Mouse (Mus musculus) induced T-regulatory cell, adult 2 months (primary cell): ENCODE measurements at regions not wholly inside any gene's neighbourhood (a gene's known extent, or its start where the extent isn't known, plus 50 kb on each side); places are given as distances from the start of the nearest gene placed in this dataset.

Experiments
- DNase-seq: peaks from one replicate; pipeline ENCODE4 v3.0.0-alpha.2; 2012; ENCODE audit warnings: low read depth

GRCm38 (mm10) chr11:17464875-17465274 is 207.5 kb downstream of the C1d start:
- no peak for DNase-seq

DNA sequence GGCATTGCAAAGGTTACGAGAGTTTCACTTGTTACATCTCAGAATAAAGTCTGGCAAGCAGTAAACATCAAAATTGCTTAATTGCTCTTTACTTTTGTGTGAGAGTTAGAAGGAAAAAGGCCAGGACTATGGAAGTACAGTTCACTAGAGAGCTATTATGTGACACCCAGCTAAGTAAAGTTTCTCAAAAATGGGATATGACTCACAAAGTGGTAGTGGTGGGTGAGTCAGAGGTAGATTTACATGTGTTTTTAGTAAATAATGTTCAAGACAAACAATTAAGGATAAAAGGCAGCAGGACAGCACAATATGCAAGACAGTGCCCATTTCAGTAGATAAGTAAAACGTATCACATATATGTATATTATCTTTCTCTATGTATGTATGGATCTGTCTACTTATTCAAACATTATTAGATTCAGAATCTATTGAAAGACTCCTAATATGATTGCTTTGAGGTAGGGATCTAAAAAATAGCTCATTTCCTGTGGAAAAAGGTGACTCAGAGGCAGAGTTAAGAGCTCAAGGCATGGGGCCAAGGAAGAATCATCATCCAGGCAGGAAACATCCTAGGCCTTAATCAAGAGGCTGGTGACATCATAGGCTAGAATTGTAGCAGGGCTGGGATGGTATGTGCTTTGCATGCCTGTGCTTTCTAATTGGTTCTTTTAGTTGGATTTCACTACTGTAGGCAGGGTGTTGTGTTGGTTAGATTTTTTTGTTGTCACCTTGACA is 211.2 kb downstream of the C1d start:
- DNase-seq = no peak

DNA sequence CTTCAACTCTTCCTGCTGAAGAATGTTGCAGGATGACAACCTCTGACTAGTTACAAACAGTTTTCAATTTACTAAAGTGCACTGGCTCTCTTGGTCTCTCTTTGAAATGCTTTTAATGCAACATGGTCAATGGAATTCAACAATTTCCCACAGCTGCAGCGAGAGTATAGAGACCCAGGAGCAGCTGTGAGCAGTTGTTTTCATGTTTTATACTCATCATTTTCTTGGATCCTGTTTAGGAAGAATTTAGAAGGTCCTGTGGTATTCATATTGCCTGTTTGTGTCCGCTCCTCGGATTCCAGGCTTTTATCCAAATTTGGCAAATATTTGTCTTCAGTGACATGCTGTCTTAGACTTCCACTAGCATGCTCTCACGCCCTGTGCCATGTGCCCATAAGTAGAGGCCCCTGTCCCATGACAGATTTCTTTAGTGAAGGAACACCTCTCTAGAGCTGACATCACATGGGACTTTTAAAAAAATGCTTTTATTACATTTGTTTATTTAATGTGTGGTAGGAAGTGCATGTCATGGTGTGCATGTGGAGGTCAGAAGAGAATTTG is 224.1 kb downstream of the C1d start:
- DNase-seq = no peak

DNA sequence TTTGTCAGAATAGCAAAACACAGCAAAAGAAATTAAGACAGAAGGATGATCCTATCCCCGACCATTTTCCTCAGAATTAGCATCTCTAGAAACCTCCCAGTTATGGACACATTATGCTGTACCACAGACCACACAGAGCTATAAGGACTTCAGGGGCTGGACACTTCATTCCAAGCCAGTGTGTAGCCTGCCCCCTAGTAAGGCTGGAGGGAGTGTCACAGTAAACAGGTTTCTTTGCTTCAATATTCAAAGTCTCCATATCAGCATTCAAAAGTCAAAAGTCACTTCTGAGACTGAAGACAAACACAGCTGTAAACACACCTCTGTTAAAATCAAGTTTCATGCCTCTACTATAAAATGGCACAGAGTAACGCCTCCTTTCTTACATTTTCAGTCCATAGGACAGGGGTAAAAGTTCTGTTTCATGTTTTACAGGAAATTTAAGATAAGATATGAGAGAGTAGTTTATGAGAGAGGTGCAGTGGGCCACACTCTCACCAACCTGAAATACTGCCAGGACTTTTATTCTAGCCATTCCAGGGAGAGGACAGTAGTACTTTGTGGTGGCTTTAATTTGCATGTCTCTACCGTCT is 226.6 kb downstream of the C1d start:
- DNase-seq = no peak

GRCm38 (mm10) chr11:17501120-17502043 is 244.0 kb downstream of the C1d start:
- DNase-seq = no peak

DNA sequence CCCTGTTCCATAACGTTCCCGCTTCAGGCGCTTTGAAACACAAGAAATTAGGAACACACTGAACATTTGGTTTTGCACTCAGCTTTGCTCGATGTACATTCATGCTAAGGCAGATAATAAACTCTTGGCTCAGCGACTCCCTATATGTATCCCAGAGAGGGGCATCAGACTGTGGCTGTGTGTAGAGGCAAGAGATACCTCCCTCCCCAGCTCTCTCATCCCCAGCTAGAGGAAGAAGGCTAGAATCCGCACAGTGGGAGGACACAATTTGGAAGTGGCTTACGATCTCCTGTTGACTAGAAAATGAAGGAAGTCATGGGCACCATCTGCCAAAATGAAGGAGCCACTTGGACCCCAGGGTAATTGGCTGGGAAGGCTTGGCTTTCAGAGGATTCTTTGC is 244.7 kb downstream of the C1d start:
- DNase-seq = no peak

DNA sequence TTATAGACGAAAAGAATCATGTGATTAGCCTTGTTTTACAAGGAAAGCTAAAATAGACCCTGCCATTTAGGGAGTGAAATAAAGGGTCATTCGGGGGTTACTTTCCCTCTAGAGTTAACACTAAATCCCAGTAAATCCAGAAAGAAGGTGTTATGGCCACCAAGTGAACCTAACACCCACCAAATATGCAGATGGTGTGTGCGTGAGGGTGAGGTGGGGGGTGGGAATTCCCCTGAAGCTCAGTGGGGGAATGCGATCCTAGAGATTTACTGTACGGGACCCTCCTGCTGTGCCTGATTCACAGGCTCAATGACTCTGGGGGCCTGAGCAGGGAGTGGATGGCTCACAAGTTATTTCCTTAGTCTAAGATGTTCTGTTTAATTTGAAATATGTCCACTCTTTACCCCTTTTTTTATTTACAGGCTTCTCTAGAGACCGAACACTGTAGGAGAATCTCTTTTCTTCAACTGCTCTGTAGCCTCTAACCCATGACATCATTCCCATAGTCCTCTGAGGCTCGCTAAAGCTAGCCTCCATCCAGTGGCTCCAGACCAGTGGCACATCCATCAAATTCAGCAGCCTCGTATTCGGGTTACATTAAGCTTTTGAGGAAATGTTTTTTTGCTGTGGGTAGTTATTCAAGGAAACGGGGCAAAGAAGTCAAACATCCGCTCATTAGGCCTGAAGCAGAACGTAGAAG is 265.0 kb downstream of the C1d start:
- DNase-seq = no peak

- no peak for DNase-seq
Measured at GRCm38 (mm10) chr11:17523329-17523728, 265.9 kb downstream of the C1d start.

- DNase-seq = no peak
Measured at GRCm38 (mm10) chr11:17524985-17525775, 267.8 kb downstream of the C1d start.

GRCm38 (mm10) chr11:17526476-17526875 is 269.1 kb downstream of the C1d start:
- DNase-seq = no peak

DNA sequence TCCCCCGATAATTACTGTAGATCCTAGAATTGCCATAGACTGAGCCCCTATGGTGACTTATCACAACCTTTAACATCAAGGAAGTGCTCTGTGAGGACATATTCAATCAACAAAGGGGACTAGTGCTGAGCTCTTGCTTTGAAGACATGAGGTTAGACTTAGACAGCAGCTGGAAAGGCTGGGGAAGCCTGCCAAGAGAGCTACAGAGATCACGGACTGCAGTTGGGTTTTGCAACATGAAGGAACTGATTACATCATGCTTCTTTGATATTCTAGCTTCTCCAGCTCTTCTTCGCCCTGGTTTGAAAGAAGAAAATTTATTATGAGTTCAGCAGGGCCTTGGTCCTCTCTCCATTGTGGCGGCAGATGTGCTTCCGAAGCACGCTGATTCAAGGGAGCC is 271.2 kb downstream of the C1d start:
- DNase-seq = no peak

DNA sequence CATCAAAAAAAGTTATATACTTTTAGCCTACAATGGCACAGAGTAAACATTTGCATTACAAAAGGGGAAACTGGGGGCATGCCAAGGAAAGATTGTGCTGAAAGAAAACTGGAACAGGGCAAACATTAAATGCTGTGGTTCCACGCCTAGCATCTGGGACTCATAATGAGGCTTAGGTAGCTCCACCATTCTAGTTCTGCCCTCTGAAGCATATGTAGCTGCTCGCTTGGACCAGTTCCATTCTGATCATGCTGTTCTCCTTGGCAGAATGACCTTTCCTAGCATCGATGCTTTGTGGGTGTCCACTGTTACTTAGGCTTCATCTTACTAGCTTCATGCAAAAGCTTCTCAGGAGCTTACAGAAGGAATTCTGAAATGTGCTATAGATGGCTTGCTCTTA is 276.3 kb downstream of the C1d start:
- no peak for DNase-seq

- DNase-seq = no peak
Measured at GRCm38 (mm10) chr11:17546286-17546685, 288.9 kb downstream of the C1d start.

DNA sequence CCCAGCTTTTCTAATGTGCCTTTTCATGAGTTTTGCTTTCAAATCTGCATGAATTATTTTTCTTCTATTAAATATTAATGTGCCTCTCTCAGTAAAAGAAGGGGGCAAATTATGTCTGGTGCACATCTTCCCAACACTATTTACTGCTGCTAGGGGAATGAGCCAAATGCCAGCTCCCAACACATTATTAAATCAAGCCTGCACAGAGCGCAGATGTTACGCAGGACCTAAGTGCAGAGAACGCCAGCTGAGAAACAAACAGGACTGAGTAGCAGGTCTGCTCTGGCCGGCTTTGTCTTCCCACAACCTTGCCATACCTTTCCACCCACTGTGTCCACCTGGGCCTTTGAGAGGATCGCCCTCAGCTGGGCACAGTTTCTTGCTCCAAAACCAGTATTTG is 291.8 kb downstream of the C1d start:
- DNase-seq = no peak

DNA sequence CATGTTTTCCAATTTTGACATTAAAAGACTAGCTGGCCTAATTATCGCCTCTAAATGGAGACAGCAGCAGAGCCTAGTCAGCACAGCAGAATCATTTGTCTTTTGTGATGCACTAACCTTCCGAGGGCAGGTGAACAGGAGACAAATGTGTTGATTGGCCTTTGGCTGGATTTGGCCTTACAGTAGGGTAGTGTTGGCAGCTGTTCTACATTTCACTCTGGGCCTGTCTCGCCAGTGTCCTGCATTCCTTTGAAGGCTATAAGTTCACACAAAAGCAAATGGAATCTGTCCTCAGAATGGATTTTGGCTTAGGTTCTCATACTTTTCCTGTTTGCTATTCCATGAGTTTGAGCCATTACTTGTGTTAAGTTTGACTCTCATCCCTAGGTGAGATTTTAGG is 297.9 kb downstream of the C1d start:
- no peak for DNase-seq

DNA sequence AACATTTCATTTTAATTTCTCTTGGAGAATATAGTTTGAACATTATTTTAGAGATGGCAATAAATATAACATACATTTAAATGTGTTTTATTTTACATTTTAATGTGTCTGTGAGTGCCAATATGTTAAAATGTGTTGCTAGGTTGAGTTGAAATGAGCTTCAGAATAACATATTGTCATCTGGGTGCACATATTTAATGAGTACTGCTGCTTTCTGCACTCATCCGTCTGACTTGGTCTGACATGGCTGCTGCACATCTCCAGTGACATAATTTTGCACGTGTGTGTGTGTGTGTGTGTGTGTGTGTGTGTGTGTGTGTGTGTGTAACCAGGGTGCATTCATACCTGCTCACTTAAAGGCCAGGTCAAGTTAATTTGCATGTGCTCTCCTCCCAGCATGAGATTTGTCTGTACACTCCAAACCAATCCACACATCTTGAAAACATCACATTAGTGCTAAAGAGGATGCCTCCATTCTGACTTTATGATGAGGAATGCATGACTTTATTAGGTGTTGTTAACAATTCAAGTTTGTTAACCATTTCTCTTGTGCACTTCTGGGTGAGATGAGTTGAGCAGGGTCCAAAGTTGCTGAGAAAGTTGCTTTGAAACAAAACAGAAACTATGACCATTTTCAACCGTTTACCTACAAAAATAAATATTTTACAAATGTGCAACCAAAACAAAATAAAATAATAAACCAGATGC is 334.6 kb downstream of the C1d start:
- DNase-seq = no peak

DNA sequence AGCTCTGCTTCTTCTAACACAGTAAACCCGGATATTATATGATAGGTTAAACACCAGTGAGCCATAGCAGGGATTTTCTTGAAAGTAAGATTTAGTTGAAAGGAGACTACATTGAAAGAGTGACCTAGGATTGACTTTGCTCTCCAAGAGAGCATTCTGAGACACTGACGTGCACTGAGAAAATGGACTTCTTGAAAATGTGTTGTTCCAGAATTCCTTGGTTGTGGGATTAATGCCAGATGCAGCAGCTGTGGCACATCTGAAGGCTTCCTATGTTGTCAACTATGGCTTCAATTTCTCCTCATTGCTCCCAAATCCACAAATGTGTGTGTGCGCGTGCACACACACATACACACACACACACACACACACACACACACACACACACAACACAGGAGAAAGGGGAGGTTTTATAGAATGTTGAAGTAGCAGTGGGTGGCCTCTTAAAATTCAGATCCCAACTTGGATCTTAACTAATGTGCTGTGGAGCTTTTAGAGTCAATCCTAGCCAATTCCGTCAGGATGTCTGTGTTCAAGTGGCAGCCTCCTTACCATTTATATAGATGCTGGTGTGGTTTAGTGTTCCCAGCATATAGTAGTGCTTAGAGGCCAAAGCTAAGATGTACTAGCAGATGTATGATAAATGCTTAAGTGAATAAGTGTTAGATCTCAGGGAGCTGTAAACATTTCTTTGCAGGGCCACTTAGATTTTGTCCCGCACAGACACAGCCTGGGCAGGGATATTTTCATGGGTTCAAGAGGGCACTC is 346.5 kb downstream of the C1d start:
- no peak for DNase-seq

- DNase-seq = no peak
Measured at GRCm38 (mm10) chr11:17620462-17621248, 333.0 kb downstream of the Etaa1 start.
